Mouse (Mus musculus) retina, embryonic 14.5 days (tissue): ENCODE results near the gene Itgb7.
A peak's percentile ranks its signal among the peaks of the same experiment; 100 is the strongest.

Experiments used
- DNase-seq: peaks from one replicate; pipeline ENCODE4 v3.0.0-alpha.2; 2015; ENCODE audit warnings: low spot score

The Itgb7 gene

GRCm38 (mm10) chr15:102231748-102232147 is at the start of gene Itgb7:
TSS of gene Itgb7 (minus strand) at chr15:102231944.
- no peak for DNase-seq

GRCm38 (mm10) chr15:102280623-102281022 is 48.9 kb upstream of the Itgb7 start:
- DNase-seq = no peak

GRCm38 (mm10) chr15:102279783-102280520 is 48.2 kb upstream of the Itgb7 start:
- DNase-seq = no peak

GRCm38 (mm10) chr15:102279092-102279782 is 47.5 kb upstream of the Itgb7 start, which contains the start of gene Mfsd5:
TSS of gene Mfsd5 (plus strand) at chr15:102279454.
- peak; percentile 94 for DNase-seq

GRCm38 (mm10) chr15:102278726-102279091 is 47.0 kb upstream of the Itgb7 start:
- DNase-seq = no peak

- no peak for DNase-seq
Observed at GRCm38 (mm10) chr15:102273982-102274716, 42.4 kb upstream of the Itgb7 start.

GRCm38 (mm10) chr15:102271441-102271840 is 39.7 kb upstream of the Itgb7 start:
- DNase-seq = no peak

- DNase-seq = peak; percentile 27
Observed at GRCm38 (mm10) chr15:102270274-102270960, 38.7 kb upstream of the Itgb7 start, which contains the start of gene Gm9918. TSS of gene Gm9918 (plus strand) at chr15:102270563.

GRCm38 (mm10) chr15:102265548-102265947 is 33.8 kb upstream of the Itgb7 start:
- DNase-seq = no peak

- no peak for DNase-seq
Observed at GRCm38 (mm10) chr15:102263037-102263436, 31.3 kb upstream of the Itgb7 start.

- DNase-seq = no peak
Observed at GRCm38 (mm10) chr15:102262582-102262981, 30.8 kb upstream of the Itgb7 start.

GRCm38 (mm10) chr15:102258581-102259253 is 27.0 kb upstream of the Itgb7 start:
- DNase-seq = no peak

GRCm38 (mm10) chr15:102258076-102258470 is 26.3 kb upstream of the Itgb7 start:
- no peak for DNase-seq

- peak; percentile 27 for DNase-seq
Observed at GRCm38 (mm10) chr15:102257202-102258075, 25.7 kb upstream of the Itgb7 start, which contains the start of gene Rarg. TSS of gene Rarg (minus strand) at chr15:102257517.

- DNase-seq = no peak
Observed at GRCm38 (mm10) chr15:102256431-102257201, 24.9 kb upstream of the Itgb7 start.

GRCm38 (mm10) chr15:102255547-102256255 is 24.0 kb upstream of the Itgb7 start:
- DNase-seq = no peak

GRCm38 (mm10) chr15:102250521-102250920 is 18.8 kb upstream of the Itgb7 start:
- DNase-seq = no peak

- no peak for DNase-seq
Observed at GRCm38 (mm10) chr15:102249967-102250366, 18.2 kb upstream of the Itgb7 start.

- DNase-seq = no peak
Observed at GRCm38 (mm10) chr15:102249251-102249691, 17.5 kb upstream of the Itgb7 start.
